Mouse (Mus musculus) CD4-positive helper T cell, adult 2 months (primary cell): ENCODE results near the gene Stpg4.

ENCODE experiments used
- DNase-seq: peaks from one replicate; pipeline ENCODE4 v3.0.0-alpha.2; 2012; ENCODE audit warnings: low read depth, missing footprints, low spot score

The Stpg4 gene

GRCm38 (mm10) chr17:87378354-87379159 lies 49.0 kb downstream of the Stpg4 start:
- no peak for DNase-seq

DNA sequence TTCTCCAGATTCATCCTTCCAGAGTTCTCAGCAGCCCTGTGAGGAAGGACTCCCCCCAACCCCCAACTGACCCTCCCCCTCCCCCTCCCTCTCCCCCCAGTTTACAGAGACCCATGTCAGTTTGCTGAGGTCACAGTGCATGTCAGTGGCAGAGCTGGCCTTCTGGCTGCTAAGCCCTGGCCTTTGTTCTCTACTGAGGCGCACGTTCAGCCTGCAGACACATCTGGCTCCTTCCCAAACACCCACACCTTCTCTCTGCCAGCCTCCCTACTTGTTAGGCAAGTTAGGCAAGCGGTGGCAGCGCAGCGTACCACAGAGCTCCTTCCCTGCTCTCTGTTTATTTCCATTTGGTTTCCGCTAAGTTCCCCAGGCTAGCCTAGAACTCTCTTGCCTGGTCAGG lies 50.0 kb downstream of the Stpg4 start:
- DNase-seq: no peak

DNA sequence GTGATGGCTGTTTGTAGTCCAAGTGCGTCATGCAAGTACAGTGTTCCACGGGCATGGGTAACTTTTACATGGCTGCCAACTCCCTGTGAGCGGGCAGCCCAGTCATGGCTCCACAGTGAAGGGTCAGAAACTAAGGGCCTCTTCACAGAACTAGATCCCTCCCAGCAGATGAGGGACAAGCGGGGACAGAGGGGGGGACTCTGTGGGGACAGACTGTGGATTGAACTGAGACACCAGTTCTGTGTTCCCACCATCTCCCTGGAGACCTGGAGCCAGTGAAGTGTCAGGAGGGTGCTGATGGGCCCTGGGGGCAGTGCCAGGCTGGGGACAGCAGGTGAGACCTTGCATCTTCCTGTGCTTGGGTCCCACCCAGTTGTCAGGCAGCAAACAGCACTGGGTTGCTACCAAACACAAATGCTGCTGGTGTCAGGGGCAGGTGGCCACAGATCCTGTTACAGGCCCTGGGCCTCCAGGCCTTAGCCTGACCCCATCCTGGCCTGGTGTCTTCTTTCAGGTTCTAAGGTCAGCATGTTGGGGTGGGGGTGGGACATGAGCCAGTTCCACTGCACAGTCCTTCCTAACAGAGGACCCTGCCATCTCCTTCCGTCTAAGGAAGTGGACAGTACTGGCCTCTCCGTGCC lies 50.6 kb downstream of the Stpg4 start:
- no peak for DNase-seq

- no peak for DNase-seq
These were observed 51.5 kb downstream of the Stpg4 start for GRCm38 (mm10) chr17:87375941-87376511.

DNA sequence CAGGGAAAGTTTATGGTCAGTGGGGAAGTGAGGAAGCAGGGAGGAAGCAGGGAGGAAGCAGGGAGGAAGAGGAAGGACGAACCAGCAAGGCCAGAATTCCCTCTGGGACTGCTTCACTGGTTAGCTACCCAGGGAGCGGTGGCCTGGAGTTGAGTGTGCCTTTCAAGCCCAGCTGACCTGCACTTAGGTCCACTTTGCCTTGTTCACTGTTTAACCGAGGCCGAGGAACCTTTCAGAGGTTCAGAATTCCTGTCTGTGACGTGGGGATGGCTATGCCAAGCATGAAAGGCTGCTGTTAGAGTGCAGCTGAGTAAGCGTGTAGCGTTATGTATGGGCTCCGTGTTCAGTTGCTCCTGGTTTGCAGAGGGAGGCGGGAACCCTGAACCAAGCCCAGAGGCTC lies 54.2 kb downstream of the Stpg4 start:
- no peak for DNase-seq

- DNase-seq: no peak
These were observed 55.4 kb downstream of the Stpg4 start for GRCm38 (mm10) chr17:87372189-87372588.

DNA sequence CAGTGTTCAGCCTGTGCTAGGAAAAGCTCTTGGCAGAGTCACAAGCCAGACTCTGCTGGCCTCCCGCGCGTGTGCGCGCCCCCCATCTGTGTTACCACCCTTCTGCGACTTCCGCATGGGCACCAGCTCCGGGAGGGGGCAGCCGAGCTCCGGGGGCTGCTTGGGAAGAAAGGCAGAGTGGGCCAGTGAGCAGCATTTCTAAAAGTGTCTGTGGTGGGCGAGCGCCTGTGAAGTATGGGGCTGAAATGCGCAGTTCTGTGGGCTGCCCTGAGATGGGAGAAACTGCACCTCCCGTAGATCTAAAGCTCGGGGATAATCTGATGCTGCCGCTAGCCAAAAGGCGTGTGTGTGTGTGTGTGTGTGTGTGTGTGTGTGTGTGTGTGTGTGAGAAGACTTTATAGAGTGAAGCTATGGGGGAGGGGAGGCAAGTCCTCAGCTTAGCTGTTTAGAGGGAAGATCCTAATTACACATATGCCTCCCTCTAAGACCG lies 58.2 kb downstream of the Stpg4 start:
- DNase-seq: no peak

GRCm38 (mm10) chr17:87368481-87368880 lies 59.1 kb downstream of the Stpg4 start:
- DNase-seq: no peak

GRCm38 (mm10) chr17:87367640-87368039 lies 59.9 kb downstream of the Stpg4 start:
- no peak for DNase-seq

DNA sequence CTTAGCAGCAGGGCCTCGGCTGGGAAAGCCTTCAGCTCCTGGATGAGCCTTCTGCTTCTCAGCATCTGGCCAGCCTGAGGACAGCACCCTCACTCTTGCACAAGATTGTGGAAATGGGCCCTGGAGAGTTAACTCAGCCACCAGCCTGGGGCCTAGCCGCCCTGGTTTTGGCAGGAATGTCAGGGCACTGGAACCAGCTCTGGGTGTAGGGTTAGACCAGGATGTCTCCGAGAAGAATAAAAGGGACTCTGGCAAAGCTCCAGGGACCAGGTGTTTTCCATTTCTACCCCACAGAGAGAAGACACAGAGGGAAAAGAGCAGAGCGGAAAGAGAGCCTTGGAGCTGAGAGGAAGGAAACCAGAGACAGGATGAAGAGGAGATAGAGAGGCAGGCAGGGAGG lies 60.3 kb downstream of the Stpg4 start:
- no peak for DNase-seq

DNA sequence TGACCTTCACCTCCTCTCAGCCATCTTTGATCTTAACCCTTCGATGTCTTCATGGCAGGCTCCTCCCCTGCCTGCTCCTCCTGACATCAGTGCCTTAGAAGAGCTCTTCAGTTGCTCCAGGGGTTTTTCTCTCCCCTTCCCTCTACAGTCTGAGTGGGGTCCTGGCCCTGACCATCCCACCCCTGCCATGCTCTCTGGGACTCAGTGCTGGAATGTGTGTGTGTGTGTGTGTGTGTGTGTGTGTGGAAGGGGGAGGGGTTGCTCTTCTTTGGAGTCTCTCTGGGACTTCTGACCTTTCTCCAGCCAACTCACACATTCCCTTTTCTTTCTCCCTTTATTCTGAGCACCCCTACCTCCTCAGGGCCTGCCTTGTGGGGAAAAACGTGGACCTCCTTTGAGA lies 61.0 kb downstream of the Stpg4 start:
- no peak for DNase-seq

DNA sequence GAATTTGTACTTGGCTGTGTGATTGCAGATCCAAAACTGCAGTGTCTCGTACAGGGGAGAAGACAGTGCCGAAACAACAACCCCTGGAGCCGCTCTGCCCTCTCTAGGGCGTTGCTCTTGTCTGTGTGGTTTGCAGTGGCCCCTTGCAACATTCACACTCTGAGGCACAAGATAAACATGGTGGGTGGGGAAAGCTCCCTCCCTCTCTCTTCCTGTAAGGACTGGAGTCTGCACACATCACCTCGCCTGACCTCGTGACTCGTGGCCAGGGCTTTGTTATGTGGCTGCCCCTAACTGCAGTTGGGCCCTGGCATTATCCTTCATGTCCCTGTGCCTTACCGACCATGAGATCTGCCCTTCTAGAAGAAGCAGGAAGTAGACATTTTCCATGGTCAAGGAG lies 62.3 kb downstream of the Stpg4 start:
- peak; percentile 49 for DNase-seq

DNA sequence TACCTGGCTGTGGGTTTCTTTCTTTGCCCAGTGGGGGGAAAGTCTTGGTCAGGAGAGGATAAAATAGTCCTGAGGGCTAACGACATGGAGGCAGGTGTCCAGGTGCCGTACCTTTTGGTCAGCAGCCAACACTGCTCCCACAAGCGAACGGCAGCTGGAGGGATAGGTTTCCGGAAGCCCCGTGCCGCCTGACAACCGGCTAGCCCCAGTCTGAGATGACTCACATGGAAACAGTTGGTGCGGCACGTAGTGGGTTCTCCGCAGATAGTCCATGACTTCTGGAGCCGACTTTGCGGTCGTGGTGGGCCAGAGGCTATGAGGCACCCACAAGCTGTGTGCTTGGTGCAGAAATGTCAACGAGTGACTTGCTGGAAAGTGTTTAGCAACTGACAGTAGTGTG lies 63.4 kb downstream of the Stpg4 start:
- DNase-seq: no peak

DNA sequence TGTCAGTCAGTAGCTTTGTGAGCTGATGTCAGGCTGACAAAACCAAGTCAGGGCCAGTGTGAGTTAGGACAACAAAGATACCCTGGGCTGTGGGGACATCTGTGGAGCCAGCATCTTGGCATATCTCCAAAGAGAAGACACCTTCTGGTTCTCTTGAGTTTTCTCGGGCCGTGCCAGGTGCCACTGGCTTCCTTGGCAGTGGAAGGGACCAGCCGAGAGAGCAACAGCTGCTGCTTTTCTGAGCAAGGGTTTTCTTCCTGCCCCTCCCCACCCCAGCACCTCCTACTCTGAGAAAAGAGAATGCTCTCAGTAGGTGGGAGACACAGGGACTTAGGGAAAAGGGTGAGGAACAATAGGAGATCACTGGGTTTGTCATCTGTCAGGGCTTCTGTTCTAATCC lies 66.4 kb downstream of the Stpg4 start:
- DNase-seq: no peak

- no peak for DNase-seq
These were observed 70.0 kb downstream of the Stpg4 start for GRCm38 (mm10) chr17:87357506-87357905.

- no peak for DNase-seq
These were observed 71.3 kb downstream of the Stpg4 start for GRCm38 (mm10) chr17:87356261-87356660.

DNA sequence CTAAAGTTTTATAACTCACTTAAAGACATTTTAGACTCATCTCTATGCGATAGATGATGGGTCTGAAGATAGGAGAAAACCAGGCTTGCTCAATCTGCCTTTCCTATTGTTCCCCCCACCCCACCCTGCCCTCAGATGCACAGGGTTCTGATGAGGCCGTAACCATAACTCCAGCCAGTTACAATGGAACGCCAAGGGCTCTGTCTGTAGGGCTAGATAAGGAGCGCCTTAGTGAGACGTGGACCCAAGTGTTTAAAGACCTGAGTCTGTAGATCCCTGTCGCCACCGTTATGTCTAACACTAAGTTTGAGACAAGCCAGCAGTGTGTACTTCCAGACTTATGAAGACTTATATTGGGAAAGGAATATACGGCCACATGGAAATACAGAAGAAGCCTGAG lies 72.1 kb downstream of the Stpg4 start:
- DNase-seq: no peak

DNA sequence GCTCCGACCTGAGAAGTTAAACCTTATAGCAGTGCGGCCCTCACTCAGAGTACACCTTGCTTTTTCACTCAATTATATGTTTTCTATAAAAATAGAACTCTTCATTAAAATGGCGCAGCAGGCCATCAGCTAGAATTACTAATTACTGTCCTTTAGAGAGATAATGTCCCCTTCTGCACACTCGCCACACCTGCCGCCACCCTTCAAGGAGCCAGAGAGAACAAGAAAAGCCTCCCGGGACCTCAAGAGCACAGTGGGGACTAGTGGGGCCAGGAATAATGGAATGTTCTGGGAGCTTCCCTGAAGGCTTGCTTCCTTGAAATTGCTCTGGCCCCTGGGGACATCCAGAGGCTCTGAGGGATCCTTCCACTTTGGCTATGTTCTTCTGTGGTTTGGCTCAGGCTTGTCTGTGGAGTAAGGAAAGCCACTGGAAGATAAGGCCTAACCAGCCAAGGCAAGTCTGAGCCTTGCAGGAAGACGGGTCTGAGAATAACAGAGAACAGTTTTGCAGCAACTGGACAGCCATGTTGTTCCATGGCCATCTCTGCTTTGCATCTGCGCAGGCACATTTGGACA lies 73.7 kb downstream of the Stpg4 start:
- no peak for DNase-seq

DNA sequence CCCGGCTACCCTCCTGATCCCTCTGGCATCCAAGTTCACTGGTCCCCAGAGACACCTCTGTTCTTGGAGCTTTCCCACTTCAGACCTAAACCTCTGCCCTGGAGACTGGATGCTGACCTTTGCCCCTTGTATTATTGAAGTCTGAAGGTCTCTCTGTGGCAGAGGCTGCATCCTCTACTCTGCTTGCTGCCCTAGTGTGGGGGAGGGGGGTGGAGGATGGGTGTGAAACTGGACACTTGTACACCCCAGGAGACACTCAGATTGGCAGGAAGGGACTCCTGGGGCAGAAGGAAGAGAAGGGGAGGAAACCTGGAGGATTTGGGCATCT lies 74.7 kb downstream of the Stpg4 start:
- DNase-seq: no peak

GRCm38 (mm10) chr17:87352106-87352897 lies 75.2 kb downstream of the Stpg4 start:
- DNase-seq: no peak

DNA sequence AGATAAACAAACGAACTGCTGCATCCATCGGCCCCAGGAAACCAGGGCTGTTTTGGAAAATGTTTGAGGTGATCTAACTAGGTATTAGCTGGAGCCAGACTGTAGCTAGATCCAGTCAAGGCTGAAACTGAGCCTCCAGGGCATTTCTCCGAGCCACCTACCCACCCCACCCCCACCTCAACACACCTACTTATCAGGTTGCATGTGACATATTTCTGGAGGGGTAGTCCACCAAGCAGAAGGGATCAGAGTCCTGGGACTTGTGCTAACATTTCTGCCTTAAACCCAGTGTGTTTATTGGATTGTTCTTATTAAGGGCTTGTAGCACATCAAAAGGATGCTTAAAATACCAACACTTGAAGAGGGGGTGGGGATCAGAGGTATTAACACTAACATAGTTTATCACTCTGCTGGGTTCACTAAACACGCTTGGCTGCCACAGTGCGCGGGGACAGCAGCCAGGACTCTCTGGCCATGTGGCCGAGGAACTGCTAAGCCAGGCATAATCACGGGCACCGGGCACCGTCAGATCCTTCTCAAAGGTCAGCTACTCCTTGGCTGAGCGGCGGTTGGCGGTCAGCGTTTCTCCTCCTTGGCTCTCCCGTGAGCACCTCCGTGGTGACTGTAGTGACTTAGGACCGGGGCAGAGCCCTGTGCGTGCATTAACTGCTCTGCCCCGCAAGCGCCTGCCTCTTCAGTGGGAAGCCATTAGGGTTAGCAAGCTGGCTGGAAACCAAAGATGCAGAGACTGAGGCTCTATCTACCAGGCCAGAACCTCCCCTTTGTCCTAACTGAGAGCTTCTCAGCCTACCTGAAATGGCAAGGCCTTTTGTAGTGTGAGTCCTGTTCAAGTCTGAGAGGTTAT lies 76.1 kb downstream of the Stpg4 start:
- DNase-seq: no peak
